Mouse (Mus musculus) forebrain, embryonic 15.5 days (tissue): Measurements from ENCODE around the gene Crhr2. TPM values are rescaled to one million over a fixed set of nuclear protein-coding genes. Genes with fewer than 3 reads are reported as not detected.
A peak's percentile ranks its signal among the peaks of the same experiment; 100 is the strongest.

Source experiments
- ATAC-seq: fragments of 200-750 bp; cut with Nextera tagmentation; replicated peaks from 2 replicates; pipeline ENCODE4 v1.8.0; 2017; ENCODE audit warnings: mild to moderate bottlenecking, moderate TSS enrichment, moderate library complexity
- H3K27ac ChIP-seq: fragments of 300-500 bp; sonication (generic); replicated peaks from 2 replicates; pipeline ENCODE4 v1.5.1; 2015; ENCODE audit warnings: mild to moderate bottlenecking, inconsistent platforms
- H3K27me3 ChIP-seq: fragments of 300-500 bp; sonication (generic); 2 replicates; pipeline ENCODE4 v1.6.1; 2015; ENCODE audit warnings: inconsistent platforms
- H3K36me3 ChIP-seq: fragments of 300-500 bp; sonication (generic); 2 replicates; pipeline ENCODE4 v1.6.1; 2015; ENCODE audit warnings: mild to moderate bottlenecking, inconsistent platforms
- H3K4me1 ChIP-seq: fragments of 300-500 bp; sonication (generic); 2 replicates; pipeline ENCODE4 v1.6.1; 2015; ENCODE audit warnings: inconsistent platforms
- H3K4me2 ChIP-seq: fragments of 300-500 bp; sonication (generic); replicated peaks from 2 replicates; pipeline ENCODE4 v1.6.1; 2015; ENCODE audit warnings: mild to moderate bottlenecking, inconsistent platforms
- H3K4me3 ChIP-seq: fragments of 300-500 bp; sonication (generic); 2 replicates; pipeline ENCODE4 v1.5.1; 2015; ENCODE audit warnings: mild to moderate bottlenecking, inconsistent platforms
- H3K9ac ChIP-seq: fragments of 300-500 bp; sonication (generic); replicated peaks from 2 replicates; pipeline ENCODE4 v1.6.1; 2015; ENCODE audit warnings: mild to moderate bottlenecking, inconsistent platforms
- H3K9me3 ChIP-seq: fragments of 300-500 bp; sonication (generic); 2 replicates; pipeline ENCODE4 v1.6.1; 2016; ENCODE audit warnings: inconsistent platforms
- WGBS: fragments of 180-500 bp; shearing (Covaris S2); methylation state at CpG from one replicate; pipeline ENCODE4 v1.1.7; 2015; ENCODE audit warnings: mixed read lengths; 5-methylcytosine and 5-hydroxymethylcytosine counted together
- polyA plus RNA-seq: library from polyadenylated mRNA; unstranded; fragments of >200 nt; fragmentation: Nextera tagmentation; extraction: Ambion mirVana; gene quantifications from 2 replicates; pipeline ENCODE4 v1.2.1, GENCODE M21; 2015

Gene Crhr2
- polyA plus RNA-seq = 0.60 and 0.65 TPM in 2 replicates

- no peaks in the 10 kb centered on the region for H3K9me3 ChIP-seq
- H3K27me3 ChIP-seq = no peaks in the 10 kb centered on the region
- no peaks in the 10 kb centered on the region for H3K36me3 ChIP-seq
- H3K9ac ChIP-seq = no peak within 1 kb of the TSS
- H3K4me1 ChIP-seq = no peaks in the 10 kb centered on the region
- no peak within 1 kb of the TSS for H3K27ac ChIP-seq
- WGBS = 77% methylated on average over 10 of the region's 10 CpGs
- H3K4me2 ChIP-seq = no peak within 1 kb of the TSS
- no peak for ATAC-seq
- H3K4me3 ChIP-seq = no peak within 1 kb of the TSS
Observed at GRCm38 (mm10) chr6:55132794-55133193, at the start of gene Crhr2. Gene Crhr2 (minus strand): TSS chr6:55133016.

GRCm38 (mm10) chr6:55179560-55179959 is 46.7 kb upstream of the Crhr2 start:
- no peak overlapping the region for H3K27ac ChIP-seq
- H3K4me3 ChIP-seq = no peak overlapping the region
- no peak overlapping the region for H3K4me2 ChIP-seq
- ATAC-seq = no peak
- H3K9me3 ChIP-seq = no peaks in the 10 kb centered on the region
- no peak overlapping the region for H3K9ac ChIP-seq
- no peaks in the 10 kb centered on the region for H3K27me3 ChIP-seq
- WGBS = 84% methylated on average over 7 of the region's 7 CpGs
- no peaks in the 10 kb centered on the region for H3K4me1 ChIP-seq
- no peaks in the 10 kb centered on the region for H3K36me3 ChIP-seq

GRCm38 (mm10) chr6:55177060-55177732 is 44.4 kb upstream of the Crhr2 start:
- H3K27ac ChIP-seq = no peak overlapping the region
- ATAC-seq = no peak
- H3K4me1 ChIP-seq = no peaks in the 10 kb centered on the region
- H3K4me3 ChIP-seq = no peak overlapping the region
- no peaks in the 10 kb centered on the region for H3K36me3 ChIP-seq
- H3K9me3 ChIP-seq = no peaks in the 10 kb centered on the region
- H3K4me2 ChIP-seq = no peak overlapping the region
- no peak overlapping the region for H3K9ac ChIP-seq
- H3K27me3 ChIP-seq = no peaks in the 10 kb centered on the region
- WGBS = 52% methylated on average over 12 of the region's 12 CpGs

- Histone ChIP-seq H3K36me3 (no peaks in the 10 kb centered on the region), H3K4me1 (no peaks in the 10 kb centered on the region), H3K27ac (no peak overlapping the region), H3K9ac (no peak overlapping the region), H3K27me3 (no peaks in the 10 kb centered on the region), H3K4me2 (no peak overlapping the region), H3K4me3 (no peak overlapping the region), H3K9me3 (no peaks in the 10 kb centered on the region)
- 62% methylated on average over 5 of the region's 5 CpGs for WGBS
- ATAC-seq = no peak
Observed at GRCm38 (mm10) chr6:55175892-55176291, 43.1 kb upstream of the Crhr2 start.

GRCm38 (mm10) chr6:55175456-55175855 is 42.6 kb upstream of the Crhr2 start:
- no peak overlapping the region for H3K4me3 ChIP-seq
- no peak for ATAC-seq
- no peaks in the 10 kb centered on the region for H3K9me3 ChIP-seq
- no peak overlapping the region for H3K4me2 ChIP-seq
- no peak overlapping the region for H3K9ac ChIP-seq
- no peaks in the 10 kb centered on the region for H3K36me3 ChIP-seq
- no peaks in the 10 kb centered on the region for H3K4me1 ChIP-seq
- WGBS = 44% methylated on average over 2 of the region's 2 CpGs
- H3K27me3 ChIP-seq = no peaks in the 10 kb centered on the region
- no peak overlapping the region for H3K27ac ChIP-seq

GRCm38 (mm10) chr6:55174741-55175181 is 41.9 kb upstream of the Crhr2 start, which contains the start of gene Inmt:
Gene Inmt (minus strand): TSS chr6:55175043.
- Histone ChIP-seq H3K36me3 (no peaks in the 10 kb centered on the region), H3K27ac (no peak within 1 kb of the TSS), H3K4me2 (no peak within 1 kb of the TSS), H3K4me1 (no peaks in the 10 kb centered on the region), H3K9ac (no peak within 1 kb of the TSS), H3K4me3 (no peak within 1 kb of the TSS), H3K27me3 (no peaks in the 10 kb centered on the region), H3K9me3 (no peaks in the 10 kb centered on the region)
- ATAC-seq = no peak
- WGBS = 60% methylated on average over 1 of the region's 1 CpGs

- WGBS = 5% methylated on average over 3 of the region's 3 CpGs
- Histone ChIP-seq H3K27me3 (no peaks in the 10 kb centered on the region), H3K4me3 (no peak overlapping the region), H3K9me3 (no peaks in the 10 kb centered on the region), H3K4me1 (no peaks in the 10 kb centered on the region), H3K36me3 (no peaks in the 10 kb centered on the region), H3K4me2 (no peak overlapping the region), H3K9ac (no peak overlapping the region), H3K27ac (no peak overlapping the region)
- no peak for ATAC-seq
Observed at GRCm38 (mm10) chr6:55173941-55174349, 41.1 kb upstream of the Crhr2 start.

- H3K4me3 ChIP-seq = no peak overlapping the region
- H3K27ac ChIP-seq = no peak overlapping the region
- H3K27me3 ChIP-seq = no peaks in the 10 kb centered on the region
- 51% methylated on average over 10 of the region's 10 CpGs for WGBS
- no peak overlapping the region for H3K4me2 ChIP-seq
- no peak overlapping the region for H3K9ac ChIP-seq
- ATAC-seq = no peak
- H3K9me3 ChIP-seq = no peaks in the 10 kb centered on the region
- H3K36me3 ChIP-seq = no peaks in the 10 kb centered on the region
- H3K4me1 ChIP-seq = no peaks in the 10 kb centered on the region
Observed at GRCm38 (mm10) chr6:55173171-55173570, 40.4 kb upstream of the Crhr2 start.

GRCm38 (mm10) chr6:55171638-55172037 is 38.8 kb upstream of the Crhr2 start:
- Histone ChIP-seq H3K9me3 (no peaks in the 10 kb centered on the region), H3K4me1 (no peaks in the 10 kb centered on the region), H3K36me3 (no peaks in the 10 kb centered on the region), H3K4me3 (no peak overlapping the region), H3K4me2 (no peak overlapping the region), H3K27me3 (no peaks in the 10 kb centered on the region), H3K27ac (no peak overlapping the region), H3K9ac (no peak overlapping the region)
- 52% methylated on average over 4 of the region's 4 CpGs for WGBS
- no peak for ATAC-seq

GRCm38 (mm10) chr6:55169818-55170217 is 37.0 kb upstream of the Crhr2 start:
- Histone ChIP-seq H3K4me2 (no peak overlapping the region), H3K27me3 (no peaks in the 10 kb centered on the region), H3K9me3 (no peaks in the 10 kb centered on the region), H3K9ac (no peak overlapping the region), H3K4me1 (no peaks in the 10 kb centered on the region), H3K27ac (no peak overlapping the region), H3K36me3 (no peaks in the 10 kb centered on the region), H3K4me3 (no peak overlapping the region)
- ATAC-seq = no peak
- 59% methylated on average over 5 of the region's 5 CpGs for WGBS

GRCm38 (mm10) chr6:55166777-55167463 is 34.1 kb upstream of the Crhr2 start:
- Histone ChIP-seq H3K4me3 (no peak overlapping the region), H3K27me3 (no peaks in the 10 kb centered on the region), H3K27ac (no peak overlapping the region), H3K4me2 (no peak overlapping the region), H3K9me3 (no peaks in the 10 kb centered on the region), H3K9ac (no peak overlapping the region), H3K4me1 (no peaks in the 10 kb centered on the region), H3K36me3 (no peaks in the 10 kb centered on the region)
- ATAC-seq = peak; percentile 53; the same call in 1 of the 2 replicates
- 51% methylated on average over 7 of the region's 7 CpGs for WGBS

GRCm38 (mm10) chr6:55163046-55163584 is 30.3 kb upstream of the Crhr2 start:
- Histone ChIP-seq H3K9me3 (no peaks in the 10 kb centered on the region), H3K4me3 (no peak overlapping the region)
- WGBS = 52% methylated on average over 8 of the region's 8 CpGs

More at GRCm38 (mm10) chr6:55163046-55163584, 30.3 kb upstream of the Crhr2 start:
- H3K9ac ChIP-seq = no peak overlapping the region
- H3K27ac ChIP-seq = no peak overlapping the region
- H3K4me1 ChIP-seq = no peaks in the 10 kb centered on the region
- no peaks in the 10 kb centered on the region for H3K36me3 ChIP-seq
- no peak overlapping the region for H3K4me2 ChIP-seq
- no peaks in the 10 kb centered on the region for H3K27me3 ChIP-seq
- ATAC-seq = no peak
